Mouse (Mus musculus): Measurements from ENCODE around the gene Slc41a3. TPM values are rescaled to one million over a fixed set of nuclear protein-coding genes. Genes with fewer than 3 reads are reported as not detected.

Gene Slc41a3
- polyA plus RNA-seq, 1 experiment from 2014 or later: 7.3 TPM

Small RNA genes within 50 kb of the gene (microRNA-seq; reads per million reads assigned to microRNA genes)
- gene Gm24816: not detected

Other genes starting within 250 kb of the Slc41a3 start
- gene Zxdc, start 235.2 kb upstream of the Slc41a3 start, polyA plus RNA-seq (2014; fragmentation: Nextera tagmentation; extraction: Ambion mirVana): 10.4 and 10.8 TPM in 2 replicates
- 0.61 and 0.71 TPM in 2 replicates for gene Cfap100, start 175.9 kb upstream of the Slc41a3 start, polyA plus RNA-seq (2014; fragmentation: Nextera tagmentation; extraction: Ambion mirVana)
- gene Klf15, start 142.1 kb upstream of the Slc41a3 start, polyA plus RNA-seq (2014; fragmentation: Nextera tagmentation; extraction: Ambion mirVana): 3.8 and 4.8 TPM in 2 replicates
- 2.5 and 4.3 TPM in 2 replicates for gene Aldh1l1, start 118.3 kb upstream of the Slc41a3 start, polyA plus RNA-seq (2014; fragmentation: Nextera tagmentation; extraction: Ambion mirVana)